Mouse (Mus musculus) hindbrain, embryonic 12.5 days (tissue): ENCODE results near the gene Cpeb1. TPM values are rescaled to one million over a fixed set of nuclear protein-coding genes. Genes with fewer than 3 reads are reported as not detected.
"Not testable (repeated sequence)": the region's sequence is repeated elsewhere in the genome, so short reads cannot be mapped to it uniquely, and the experiment has no call there.

Experiments used
- ATAC-seq: fragments of 200-750 bp; cut with Nextera tagmentation; 2 replicates; pipeline ENCODE4 v1.8.0; 2017; ENCODE audit warnings: moderate TSS enrichment; ENCODE audit not compliant: low FRiP score
- H3K27ac ChIP-seq: fragments of 300-500 bp; sonication (generic); 2 replicates; pipeline ENCODE4 v1.5.1; 2016; ENCODE audit warnings: mild to moderate bottlenecking
- H3K27me3 ChIP-seq: fragments of 300-500 bp; sonication (generic); 2 replicates; pipeline ENCODE4 v1.6.1; 2016; ENCODE audit warnings: mild to moderate bottlenecking
- H3K36me3 ChIP-seq: fragments of 300-500 bp; sonication (generic); 2 replicates; pipeline ENCODE4 v1.6.1; 2016; ENCODE audit warnings: mild to moderate bottlenecking
- H3K4me1 ChIP-seq: fragments of 300-500 bp; sonication (generic); 2 replicates; pipeline ENCODE4 v1.6.1; 2016
- H3K4me2 ChIP-seq: fragments of 300-500 bp; sonication (generic); replicated peaks from 2 replicates; pipeline ENCODE4 v1.6.1; 2016; ENCODE audit warnings: mild to moderate bottlenecking
- H3K4me3 ChIP-seq: fragments of 300-500 bp; sonication (generic); 2 replicates; pipeline ENCODE4 v1.5.1; 2016; ENCODE audit warnings: mild to moderate bottlenecking
- H3K9ac ChIP-seq: fragments of 300-500 bp; sonication (generic); 2 replicates; pipeline ENCODE4 v1.6.1; 2016; ENCODE audit warnings: mild to moderate bottlenecking, moderate library complexity
- H3K9me3 ChIP-seq: fragments of 300-500 bp; sonication (generic); replicated peaks from 2 replicates; pipeline ENCODE4 v1.6.1; 2016; ENCODE audit warnings: mild to moderate bottlenecking
- WGBS: fragments of 180-500 bp; shearing (Covaris S2); methylation state at CpG from one replicate; pipeline ENCODE4 v1.1.7; 2016; 5-methylcytosine and 5-hydroxymethylcytosine counted together
- polyA plus RNA-seq: library from polyadenylated mRNA; unstranded; fragments of >200 nt; fragmentation: Nextera tagmentation; extraction: Ambion mirVana; gene quantifications from 2 replicates; pipeline ENCODE4 v1.2.1, GENCODE M21; 2016

Cpeb1 gene
- 2.5 and 2.9 TPM in 2 replicates for polyA plus RNA-seq

DNA sequence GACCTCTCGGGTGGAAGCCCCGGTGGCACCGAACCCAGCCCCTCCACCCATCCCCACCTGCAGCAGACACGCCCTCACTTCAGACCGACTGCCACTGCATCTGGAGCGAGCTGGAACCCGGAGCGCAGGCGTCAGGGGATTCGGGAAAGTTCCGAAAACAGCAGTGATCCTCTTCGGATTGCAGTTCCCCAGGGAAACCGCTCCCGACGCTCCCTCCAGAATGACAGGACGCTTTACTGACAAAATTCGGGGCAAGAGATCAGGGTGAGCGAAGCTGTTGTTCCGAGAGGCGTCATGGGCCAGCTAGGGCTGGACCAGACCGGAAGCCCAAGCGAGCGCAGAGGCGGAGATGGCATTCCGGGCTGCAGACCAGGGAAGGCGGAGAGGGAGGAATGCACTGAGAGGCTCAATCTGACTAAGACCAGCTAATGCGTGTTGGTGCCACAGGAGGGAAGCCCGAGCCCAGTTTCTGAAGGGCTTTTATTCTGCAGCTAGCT is at the start of gene Cpeb1:
Gene Cpeb1 (minus strand): TSS at position 311 of the 497 bp plus-strand sequence.
- no peak for ATAC-seq
- H3K9me3 ChIP-seq = no peaks in the 10 kb centered on the region
- peak within 1 kb of the TSS; percentile 57 for H3K4me3 ChIP-seq
- 2% methylated on average over 28 of the region's 28 CpGs for whole genome bisulfite sequencing
- H3K9ac ChIP-seq = peak within 1 kb of the TSS; percentile 59
- no peaks in the 10 kb centered on the region for H3K36me3 ChIP-seq
- peaks cover 78% of the 10 kb centered on the region for H3K27me3 ChIP-seq
- H3K27ac ChIP-seq = no peak within 1 kb of the TSS
- H3K4me2 ChIP-seq = peak within 1 kb of the TSS; percentile 92
- H3K4me1 ChIP-seq = peaks cover 24% of the 10 kb centered on the region

DNA sequence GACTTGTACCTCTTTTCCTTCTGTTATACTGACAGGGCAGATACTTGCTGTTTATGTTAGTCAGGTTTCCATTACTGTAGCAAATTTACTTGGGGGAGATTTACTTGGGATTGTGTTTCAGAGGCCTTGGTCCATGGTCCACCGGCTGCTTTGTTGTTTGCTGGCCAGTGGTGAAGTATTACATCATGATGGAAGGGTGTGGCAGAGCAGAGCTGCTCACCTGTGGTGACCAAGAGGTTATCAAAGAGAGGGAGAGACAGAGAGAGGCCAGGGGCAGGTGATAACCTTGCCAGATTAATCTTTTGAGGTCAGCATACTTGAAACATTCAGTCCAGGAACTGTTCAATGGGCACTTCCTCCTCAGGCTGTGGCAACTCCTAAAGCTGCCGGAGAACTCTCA is 45.8 kb upstream of the Cpeb1 start:
- Histone ChIP-seq H3K9me3 (no peaks in the 10 kb centered on the region), H3K4me2 (no peak overlapping the region), H3K9ac (no peak overlapping the region), H3K27me3 (peaks cover 7% of the 10 kb centered on the region), H3K4me1 (peaks cover 5% of the 10 kb centered on the region; the same call in 1 of the 2 replicates), H3K27ac (no peak overlapping the region), H3K4me3 (no peak overlapping the region), H3K36me3 (no peaks in the 10 kb centered on the region)
- no peak for ATAC-seq
- 89% methylated on average over 2 of the region's 2 CpGs for WGBS

DNA sequence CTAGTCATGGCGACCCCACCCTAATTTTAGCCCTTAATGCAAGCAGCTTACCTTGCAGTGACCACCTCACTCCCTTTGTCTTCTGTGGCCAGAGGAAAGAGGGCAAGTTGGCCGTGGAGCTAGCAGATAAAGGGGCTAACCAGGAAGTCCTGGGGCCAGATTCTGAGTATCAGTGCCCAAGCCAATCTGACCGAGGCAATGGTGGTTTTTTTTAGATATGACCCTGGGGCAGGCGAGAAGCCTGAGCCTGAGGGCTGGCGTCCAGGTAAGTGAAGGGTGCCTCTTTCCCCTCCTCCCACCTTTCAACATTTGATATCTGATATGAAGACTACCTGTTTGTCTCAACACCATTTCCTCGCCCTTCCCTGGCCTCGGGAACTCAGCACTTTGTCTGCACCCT is 42.9 kb upstream of the Cpeb1 start, which contains the start of gene BC048679:
Gene BC048679 (minus strand): TSS at position 101 of the 400 bp plus-strand sequence.
- H3K36me3 ChIP-seq = no peaks in the 10 kb centered on the region
- no peak within 1 kb of the TSS for H3K9ac ChIP-seq
- H3K27ac ChIP-seq = no peak within 1 kb of the TSS
- peaks cover 5% of the 10 kb centered on the region; the same call in 1 of the 2 replicates for H3K4me1 ChIP-seq
- WGBS = 66% methylated on average over 7 of the region's 7 CpGs
- ATAC-seq = no peak
- no peak within 1 kb of the TSS for H3K4me2 ChIP-seq
- H3K9me3 ChIP-seq = no peaks in the 10 kb centered on the region
- peaks cover 21% of the 10 kb centered on the region for H3K27me3 ChIP-seq
- H3K4me3 ChIP-seq = no peak within 1 kb of the TSS

DNA sequence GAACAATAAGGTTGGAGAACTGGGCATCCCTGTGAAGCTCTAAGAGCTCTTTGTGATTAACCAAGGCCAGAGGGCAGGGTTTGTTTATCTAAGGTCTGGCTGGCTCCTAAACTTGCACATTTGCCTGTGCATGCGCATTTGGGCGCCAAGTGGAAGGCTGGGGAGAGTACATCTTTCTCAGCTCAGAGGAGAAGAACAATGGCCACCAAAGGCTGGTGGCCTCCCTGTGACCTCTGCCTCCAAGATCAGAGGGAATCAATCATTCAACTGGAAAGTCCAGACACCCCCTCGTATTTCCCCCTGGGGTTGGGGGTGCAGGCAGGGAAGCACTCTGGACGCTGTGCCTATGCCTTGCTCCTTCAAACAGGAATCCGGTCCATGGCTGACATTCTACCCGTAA is 41.9 kb upstream of the Cpeb1 start:
- Histone ChIP-seq H3K9ac (no peak overlapping the region), H3K9me3 (no peaks in the 10 kb centered on the region), H3K27ac (no peak overlapping the region), H3K4me1 (peaks cover 10% of the 10 kb centered on the region), H3K27me3 (peaks cover 21% of the 10 kb centered on the region), H3K36me3 (no peaks in the 10 kb centered on the region), H3K4me3 (no peak overlapping the region), H3K4me2 (no peak overlapping the region)
- 10% methylated on average over 6 of the region's 6 CpGs for WGBS
- ATAC-seq = no peak

DNA sequence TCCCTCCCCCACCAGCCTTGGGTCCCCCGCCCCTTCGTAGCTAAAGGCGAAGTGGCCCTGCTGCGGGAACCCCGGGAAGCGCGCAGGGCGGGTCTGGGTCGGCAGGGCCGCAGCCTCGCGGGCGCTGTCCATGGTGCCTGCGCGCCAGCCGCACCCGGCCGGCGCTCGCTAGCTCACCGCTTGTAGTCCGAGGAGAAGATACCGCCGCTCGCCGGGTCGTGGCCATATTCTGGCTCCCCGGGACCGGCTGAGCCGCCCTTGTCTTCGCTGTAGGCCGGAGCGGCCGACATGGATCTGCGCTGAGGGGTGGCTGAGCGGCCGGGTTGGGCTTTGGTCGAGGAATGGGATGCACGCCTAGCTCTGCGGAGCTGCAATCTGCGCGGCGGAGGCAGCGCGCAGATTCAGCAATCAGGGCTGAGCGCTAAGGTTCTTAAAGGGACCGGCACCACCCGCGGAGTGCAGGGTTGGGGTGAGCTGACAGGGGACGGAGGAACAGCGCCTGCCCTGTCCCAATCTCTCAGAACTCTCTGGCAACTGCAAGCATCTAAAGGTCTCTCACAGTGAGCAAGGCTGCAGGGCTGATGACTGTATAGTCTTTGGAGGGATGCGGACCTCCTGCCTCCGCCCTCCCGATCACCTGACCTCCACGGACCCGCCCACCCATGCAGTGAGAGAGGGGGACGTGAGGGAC is 38.2 kb upstream of the Cpeb1 start, which contains the start of gene Ap3b2:
Gene Ap3b2 (minus strand): TSS at position 595 of the 691 bp plus-strand sequence.
- peak within 1 kb of the TSS; percentile 60 for H3K4me2 ChIP-seq
- peak; percentile 94 for ATAC-seq
- peaks cover 25% of the 10 kb centered on the region for H3K4me1 ChIP-seq

DNA sequence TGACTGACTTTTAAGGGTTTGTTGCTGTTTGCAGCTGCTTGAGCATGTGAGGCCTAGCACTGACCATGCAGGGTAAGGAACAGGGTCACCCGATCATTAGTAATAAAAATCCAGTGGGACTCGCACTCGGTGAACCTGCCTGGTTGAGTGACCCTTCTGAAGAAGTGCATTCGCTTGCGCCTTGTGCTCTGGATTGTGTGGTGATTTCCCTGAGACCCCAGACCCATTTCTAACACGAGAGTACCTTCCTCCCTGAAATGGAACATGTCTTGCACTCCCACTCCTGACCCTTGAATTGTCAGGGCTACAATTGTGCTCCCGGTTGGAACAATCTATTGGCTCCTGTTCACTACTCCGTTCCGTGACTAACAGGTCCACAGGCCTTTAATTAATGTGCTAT is 37.4 kb upstream of the Cpeb1 start:
- Histone ChIP-seq H3K27me3 (peaks cover 14% of the 10 kb centered on the region), H3K4me3 (peak overlapping the region; percentile 69), H3K36me3 (no peaks in the 10 kb centered on the region), H3K4me1 (peaks cover 26% of the 10 kb centered on the region), H3K27ac (peak overlapping the region; percentile 96; the same call in 1 of the 2 replicates), H3K4me2 (peak overlapping the region; percentile 60), H3K9me3 (no peaks in the 10 kb centered on the region), H3K9ac (peak overlapping the region; percentile 82)
- 39% methylated on average over 9 of the region's 9 CpGs for WGBS
- no peak for ATAC-seq

More for the DNA sequence above, 38.2 kb upstream of the Cpeb1 start, which contains the start of gene Ap3b2:
- WGBS = under 1% methylated on average over 55 of the region's 57 CpGs
- H3K9ac ChIP-seq = peak within 1 kb of the TSS; percentile 82
- peaks cover 21% of the 10 kb centered on the region for H3K27me3 ChIP-seq
- H3K9me3 ChIP-seq = no peaks in the 10 kb centered on the region
- H3K27ac ChIP-seq = peak within 1 kb of the TSS; percentile 96
- peak within 1 kb of the TSS; percentile 69 for H3K4me3 ChIP-seq
- H3K36me3 ChIP-seq = no peaks in the 10 kb centered on the region

DNA sequence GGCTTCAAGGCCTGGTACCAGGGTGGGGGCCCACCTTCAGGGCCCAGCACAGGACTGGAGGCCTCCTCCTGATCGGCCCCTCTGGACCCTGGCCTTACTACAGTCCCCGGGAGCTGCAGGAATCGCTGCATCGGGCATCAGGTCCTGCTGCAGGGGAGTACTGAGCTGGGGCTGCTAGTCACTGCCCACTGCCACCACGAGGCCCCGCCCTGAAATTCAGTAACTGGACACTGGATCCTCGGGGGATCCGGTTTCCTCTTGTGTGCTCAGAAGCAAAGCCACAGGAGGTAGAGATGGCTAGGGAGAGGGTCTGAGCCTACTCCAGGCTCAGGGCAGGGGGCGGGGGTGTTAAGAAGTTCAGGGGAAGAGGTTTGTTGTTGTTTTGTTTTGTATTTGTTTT is 34.4 kb upstream of the Cpeb1 start:
- no peak for ATAC-seq
- H3K9ac ChIP-seq = 0 out of 2 replicates have a peak overlapping the region, but pooled peaks have one; percentile 19
- 6% methylated on average over 9 of the region's 9 CpGs for WGBS
- H3K4me1 ChIP-seq = peaks cover 21% of the 10 kb centered on the region
- H3K36me3 ChIP-seq = peaks cover under 1% of the 10 kb centered on the region; the same call in 1 of the 2 replicates
- no peak overlapping the region for H3K4me3 ChIP-seq
- H3K4me2 ChIP-seq = no peak overlapping the region
- no peaks in the 10 kb centered on the region for H3K9me3 ChIP-seq
- peaks cover 2% of the 10 kb centered on the region; the same call in 1 of the 2 replicates for H3K27me3 ChIP-seq
- H3K27ac ChIP-seq = no peak overlapping the region

DNA sequence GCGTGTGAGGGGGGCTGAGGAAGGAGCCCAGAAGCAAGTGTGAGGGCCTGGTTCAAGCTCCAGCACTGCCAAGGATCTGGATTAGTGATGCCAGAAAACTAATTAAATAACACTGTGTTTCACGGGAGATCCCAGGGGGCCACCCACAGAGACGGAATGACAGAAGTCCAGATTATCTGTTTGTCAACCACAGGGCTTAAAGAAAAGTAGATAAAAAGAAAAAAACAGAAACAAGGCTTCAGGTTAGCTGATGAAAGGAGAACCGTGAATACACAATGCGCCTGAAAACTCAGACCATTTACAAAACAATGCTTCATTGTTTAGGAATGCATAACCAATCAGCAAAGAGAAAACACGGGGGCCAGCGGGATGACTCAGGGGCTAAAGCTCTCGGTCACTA is 25.5 kb upstream of the Cpeb1 start:
- Histone ChIP-seq H3K4me3 (no peak overlapping the region), H3K9me3 (no peaks in the 10 kb centered on the region), H3K36me3 (peaks cover 21% of the 10 kb centered on the region), H3K9ac (no peak overlapping the region), H3K4me1 (peaks cover 12% of the 10 kb centered on the region), H3K27me3 (peaks cover 35% of the 10 kb centered on the region), H3K4me2 (no peak overlapping the region; the same call in 1 of the 2 replicates), H3K27ac (no peak overlapping the region)
- no peak for ATAC-seq
- WGBS = 3% methylated on average over 8 of the region's 8 CpGs

DNA sequence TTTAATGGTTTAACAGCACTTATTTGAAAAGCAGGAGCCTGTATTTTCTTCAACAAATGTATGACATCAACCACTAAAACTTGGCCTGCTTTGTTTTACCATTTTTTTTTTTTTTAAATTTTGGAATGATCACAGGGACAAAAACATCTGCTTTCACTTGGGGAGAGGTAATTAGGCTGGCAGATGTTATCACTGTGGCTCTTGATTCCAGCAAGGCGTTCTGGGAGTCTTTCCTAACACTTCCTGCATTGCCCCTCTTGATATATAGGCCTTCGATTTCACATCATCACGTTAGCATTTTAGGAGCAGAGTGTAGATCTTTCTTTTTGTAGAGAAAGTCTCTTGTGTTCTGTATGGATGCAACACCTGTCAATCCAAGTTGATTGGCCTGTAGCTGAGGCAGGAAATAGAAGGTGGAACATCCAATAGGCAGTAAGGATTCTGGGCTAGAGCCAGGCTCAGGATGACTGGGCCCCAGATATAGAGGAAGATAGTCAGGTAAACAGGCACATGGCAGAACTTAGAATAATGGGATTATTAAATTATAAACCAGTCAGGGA is 24.3 kb upstream of the Cpeb1 start:
- ATAC-seq = no peak
- WGBS = 65% methylated on average over 3 of the region's 3 CpGs
- H3K4me2 ChIP-seq = no peak overlapping the region
- H3K27ac ChIP-seq = no peak overlapping the region
- H3K27me3 ChIP-seq = peaks cover 38% of the 10 kb centered on the region
- no peak overlapping the region for H3K9ac ChIP-seq
- H3K4me3 ChIP-seq = no peak overlapping the region
- peaks cover 22% of the 10 kb centered on the region for H3K36me3 ChIP-seq
- no peaks in the 10 kb centered on the region for H3K9me3 ChIP-seq
- H3K4me1 ChIP-seq = peaks cover 12% of the 10 kb centered on the region

DNA sequence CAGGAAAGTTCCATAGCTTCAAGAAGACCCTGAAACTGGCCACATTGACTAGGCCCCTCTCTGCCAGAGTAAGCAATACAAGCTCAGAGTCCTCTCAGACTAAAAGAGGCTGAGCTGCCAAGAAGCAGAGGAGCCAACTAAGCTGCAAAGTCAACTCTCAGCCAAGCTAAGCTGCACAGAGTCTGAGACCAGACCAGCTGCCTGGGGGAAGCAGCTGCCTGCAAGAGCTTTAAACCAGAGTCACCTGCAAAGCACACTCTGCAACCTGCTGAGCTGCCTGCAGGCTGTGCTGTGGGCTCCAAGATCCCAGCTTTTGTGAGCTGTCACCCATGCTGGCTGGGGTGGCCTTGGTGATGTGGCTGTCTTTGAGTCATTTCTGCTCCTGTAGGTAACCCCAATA is 23.0 kb upstream of the Cpeb1 start:
- peaks cover 18% of the 10 kb centered on the region for H3K36me3 ChIP-seq
- H3K27ac ChIP-seq, H3K9ac ChIP-seq, H3K9me3 ChIP-seq, ATAC-seq, H3K4me3 ChIP-seq, H3K4me2 ChIP-seq: not testable (repeated sequence)
- peaks cover 12% of the 10 kb centered on the region for H3K4me1 ChIP-seq
- H3K27me3 ChIP-seq = peaks cover 38% of the 10 kb centered on the region

DNA sequence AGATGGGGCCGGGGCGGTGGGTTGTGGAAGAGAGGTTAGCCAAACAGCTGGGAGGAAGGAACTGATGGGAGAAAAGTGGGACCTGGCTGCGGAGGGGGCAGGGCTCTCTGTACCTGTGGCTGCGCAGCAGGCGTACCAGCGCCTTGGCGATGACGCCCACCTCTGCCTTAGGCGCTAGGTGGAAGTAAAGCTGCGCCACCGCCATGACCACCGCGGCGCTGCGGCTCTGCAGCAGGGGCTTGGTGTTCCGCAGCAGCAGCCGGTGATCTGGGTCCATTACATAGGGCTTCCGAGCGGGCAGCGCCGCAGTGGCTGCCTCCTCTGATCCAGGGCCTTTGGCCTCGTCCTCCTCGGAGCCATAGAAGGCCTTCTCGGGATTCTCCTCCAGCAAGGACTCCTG is 21.6 kb upstream of the Cpeb1 start:
- H3K9me3 ChIP-seq = no peaks in the 10 kb centered on the region
- H3K36me3 ChIP-seq = peaks cover 22% of the 10 kb centered on the region
- H3K27me3 ChIP-seq = peaks cover 34% of the 10 kb centered on the region
- no peak overlapping the region for H3K4me3 ChIP-seq
- WGBS = 10% methylated on average over 21 of the region's 24 CpGs
- H3K4me1 ChIP-seq = peaks cover 12% of the 10 kb centered on the region
- peak overlapping the region; percentile 21; the same call in 1 of the 2 replicates for H3K4me2 ChIP-seq
- H3K27ac ChIP-seq = no peak overlapping the region
- no peak for ATAC-seq
- no peak overlapping the region for H3K9ac ChIP-seq

DNA sequence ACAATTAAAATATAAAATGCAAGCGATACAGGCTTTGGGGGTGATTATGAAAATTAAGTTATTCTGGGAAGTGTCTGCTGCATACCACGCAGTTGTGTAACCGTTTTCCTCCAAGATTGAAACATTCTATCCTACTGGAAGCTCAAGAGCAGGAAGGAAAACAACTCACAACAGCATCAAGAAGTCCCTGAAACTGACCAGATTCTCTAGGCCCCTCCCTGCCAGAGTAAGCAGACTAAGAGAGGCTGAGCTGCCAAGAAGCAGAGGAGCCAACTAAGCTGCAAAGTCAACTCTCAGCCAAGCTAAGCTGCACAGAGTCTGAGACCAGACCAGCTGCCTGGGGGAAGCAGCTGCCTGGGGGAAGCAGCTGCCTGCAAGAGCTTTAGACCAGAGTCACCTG is 20.0 kb upstream of the Cpeb1 start:
- H3K4me2 ChIP-seq = no peak overlapping the region
- peaks cover 34% of the 10 kb centered on the region for H3K27me3 ChIP-seq
- no peak overlapping the region for H3K4me3 ChIP-seq
- H3K36me3 ChIP-seq = peaks cover 29% of the 10 kb centered on the region
- H3K9me3 ChIP-seq = no peaks in the 10 kb centered on the region
- no peak overlapping the region for H3K9ac ChIP-seq
- WGBS = 74% methylated on average over 3 of the region's 3 CpGs
- no peak for ATAC-seq
- peaks cover 3% of the 10 kb centered on the region for H3K4me1 ChIP-seq
- H3K27ac ChIP-seq = no peak overlapping the region
